Mouse (Mus musculus): ENCODE results near the gene Cyp11a1.

DNA sequence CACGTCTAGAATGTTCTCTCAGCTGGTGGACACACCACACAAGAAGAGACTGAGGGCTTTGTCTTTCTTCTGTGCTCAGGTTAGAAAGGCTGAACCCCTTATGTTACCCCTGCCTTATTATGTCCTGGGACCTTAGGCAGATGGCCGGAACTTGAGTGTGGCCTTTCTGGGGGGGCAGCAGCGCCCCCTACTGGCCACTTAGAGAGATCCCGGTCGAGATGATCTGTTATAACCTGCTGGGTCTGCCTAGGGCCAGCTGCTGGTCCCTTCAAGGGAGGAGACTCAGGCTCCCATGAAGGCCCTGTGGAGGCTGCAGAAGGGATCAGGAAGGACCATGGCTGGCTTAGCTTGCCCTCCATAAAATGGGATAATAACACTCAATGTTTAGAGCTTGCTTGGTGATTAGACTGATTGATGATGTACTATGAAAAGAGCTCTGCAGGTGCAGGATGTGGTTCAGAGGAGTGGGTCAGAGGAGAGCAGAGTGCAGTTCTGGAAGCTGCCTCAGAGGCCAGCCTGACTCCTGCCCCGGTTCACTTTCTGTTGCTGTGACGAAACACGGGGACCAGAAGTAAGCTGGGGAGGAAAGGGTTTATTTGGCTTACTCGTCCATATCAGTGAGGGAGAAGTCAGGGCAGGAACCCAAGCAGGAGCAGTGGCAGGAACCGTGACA is 15.6 kb upstream of the Cyp11a1 start:
- TF ChIP-seq POLR2A (IDR thresholded peaks at IDR 0.05; ENCODE audit: insufficient read depth, low read depth, low read length) (no peak), CTCF (IDR thresholded peaks at IDR 0.05) (no peak; the same call in 1 of the 2 replicates), EP300 (IDR thresholded peaks at IDR 0.05; ENCODE audit: insufficient read depth, low read depth, low read length) (peak; percentile 82; the same call in 1 of the 2 replicates)
